Mouse (Mus musculus) embryonic facial prominence, embryonic 11.5 days (tissue): Measurements from ENCODE around the gene Fam214b. TPM values are rescaled to one million over a fixed set of nuclear protein-coding genes. Genes with fewer than 3 reads are reported as not detected.
A peak's percentile ranks its signal among the peaks of the same experiment; 100 is the strongest.

ENCODE experiments used
- ATAC-seq: fragments of 200-750 bp; cut with Nextera tagmentation; replicated peaks from 2 replicates; pipeline ENCODE4 v1.8.0; 2017; ENCODE audit warnings: low read depth; ENCODE audit not compliant: insufficient number of reproducible peaks, low FRiP score, low TSS enrichment
- DNase-seq: peaks from one replicate; pipeline ENCODE4 v3.0.0-alpha.2; 2015; ENCODE audit warnings: low spot score
- H3K27ac ChIP-seq: fragments of 300-500 bp; sonication (generic); replicated peaks from 2 replicates; pipeline ENCODE4 v1.5.1; 2014; ENCODE audit warnings: mild to moderate bottlenecking, low read depth, low read length, control low read depth
- H3K27me3 ChIP-seq: fragments of 300-500 bp; sonication (generic); 2 replicates; pipeline ENCODE4 v1.6.1; 2014; ENCODE audit warnings: mild to moderate bottlenecking, low read length, moderate library complexity, mixed read lengths; ENCODE audit not compliant: control insufficient read depth, insufficient read depth
- H3K36me3 ChIP-seq: fragments of 300-500 bp; sonication (generic); replicated peaks from 2 replicates; pipeline ENCODE4 v1.6.1; 2014; ENCODE audit warnings: low read depth, mild to moderate bottlenecking, low read length, moderate library complexity, mixed read lengths; ENCODE audit not compliant: control insufficient read depth, insufficient read depth
- H3K4me1 ChIP-seq: fragments of 300-500 bp; sonication (generic); 2 replicates; pipeline ENCODE4 v1.6.1; 2014; ENCODE audit warnings: low read length, mixed read lengths; ENCODE audit not compliant: control insufficient read depth, insufficient read depth
- H3K4me2 ChIP-seq: fragments of 300-500 bp; sonication (generic); 2 replicates; pipeline ENCODE4 v1.6.1; 2014; ENCODE audit warnings: low read depth, mild to moderate bottlenecking, control low read depth, low read length, moderate library complexity
- H3K4me3 ChIP-seq: fragments of 300-500 bp; sonication (generic); 2 replicates; pipeline ENCODE4 v1.5.1; 2014; ENCODE audit warnings: low read depth, low read length, control low read depth
- H3K9ac ChIP-seq: fragments of 300-500 bp; sonication (generic); replicated peaks from 2 replicates; pipeline ENCODE4 v1.6.1; 2014; ENCODE audit warnings: mild to moderate bottlenecking, control low read depth, low read length
- H3K9me3 ChIP-seq: fragments of 300-500 bp; sonication (generic); replicated peaks from 2 replicates; pipeline ENCODE4 v1.6.1; 2016; ENCODE audit warnings: mild to moderate bottlenecking, low read length, inconsistent platforms, mixed read lengths; ENCODE audit not compliant: control insufficient read depth
- WGBS: fragments of 180-500 bp; shearing (Covaris S2); extraction: QIAGEN DNeasy Blood & Tissue Kit; methylation state at CpG from one replicate; pipeline ENCODE4 v1.1.7; 2014; 5-methylcytosine and 5-hydroxymethylcytosine counted together
- polyA plus RNA-seq: library from polyadenylated mRNA; unstranded; fragments of >200 nt; fragmentation: Nextera tagmentation; extraction: Ambion mirVana; gene quantifications from 2 replicates; pipeline ENCODE4 v1.2.1, GENCODE M21; 2014

Gene Fam214b
- polyA plus RNA-seq, 1 experiment from 2014 or later = 8.7 TPM

GRCm38 (mm10) chr4:43059697-43060096 is 13.7 kb upstream of the Fam214b start:
- Histone ChIP-seq H3K9ac (peak overlapping the region; percentile 65; the same call in 1 of the 2 replicates), H3K27me3 (peaks cover 6% of the 10 kb centered on the region), H3K27ac (no peak overlapping the region), H3K4me2 (peak overlapping the region; percentile 95), H3K9me3 (no peaks in the 10 kb centered on the region), H3K36me3 (no peaks in the 10 kb centered on the region), H3K4me3 (peak overlapping the region; percentile 63), H3K4me1 (0 out of 2 replicates have a peak, but pooled peaks cover 2% of the 10 kb centered on the region)
- no peak for ATAC-seq
- DNase-seq = no peak
- WGBS = 41% methylated on average over 3 of the region's 3 CpGs

GRCm38 (mm10) chr4:43058753-43059654 is 13.0 kb upstream of the Fam214b start, which contains the start of gene Unc13b:
Gene Unc13b, plus strand, starts transcription at chr4:43058953.
- Histone ChIP-seq H3K9me3 (no peaks in the 10 kb centered on the region), H3K4me3 (peak within 1 kb of the TSS; percentile 63), H3K4me1 (0 out of 2 replicates have a peak, but pooled peaks cover 2% of the 10 kb centered on the region), H3K9ac (peak within 1 kb of the TSS; percentile 65), H3K27ac (no peak within 1 kb of the TSS), H3K27me3 (peaks cover 6% of the 10 kb centered on the region), H3K4me2 (peak within 1 kb of the TSS; percentile 95), H3K36me3 (no peaks in the 10 kb centered on the region)
- ATAC-seq (peak; percentile 89), DNase-seq (peak; percentile 92)
- WGBS = under 1% methylated on average over 87 of the region's 90 CpGs

- ATAC-seq (no peak), DNase-seq (no peak)
- Histone ChIP-seq H3K4me1 (0 out of 2 replicates have a peak, but pooled peaks cover 2% of the 10 kb centered on the region), H3K27me3 (peaks cover 6% of the 10 kb centered on the region), H3K27ac (no peak overlapping the region), H3K36me3 (no peaks in the 10 kb centered on the region), H3K9me3 (no peaks in the 10 kb centered on the region), H3K9ac (no peak overlapping the region), H3K4me3 (peak overlapping the region; percentile 63), H3K4me2 (peak overlapping the region; percentile 95)
- WGBS = 25% methylated on average over 8 of the region's 8 CpGs
Observed at GRCm38 (mm10) chr4:43058392-43058752, 12.4 kb upstream of the Fam214b start.

GRCm38 (mm10) chr4:43057654-43058053 is 11.6 kb upstream of the Fam214b start:
- DNase-seq = no peak
- WGBS = 90% methylated on average over 5 of the region's 5 CpGs
- Histone ChIP-seq H3K36me3 (no peaks in the 10 kb centered on the region), H3K9me3 (no peaks in the 10 kb centered on the region), H3K27ac (no peak overlapping the region), H3K4me3 (no peak overlapping the region), H3K27me3 (peaks cover 6% of the 10 kb centered on the region), H3K4me2 (no peak overlapping the region), H3K4me1 (0 out of 2 replicates have a peak, but pooled peaks cover 2% of the 10 kb centered on the region), H3K9ac (no peak overlapping the region)
- no peak for ATAC-seq

GRCm38 (mm10) chr4:43052627-43053026 is 6.6 kb upstream of the Fam214b start:
- no peak for ATAC-seq
- DNase-seq = peak; percentile 86
- H3K4me2 ChIP-seq = no peak overlapping the region
- H3K27ac ChIP-seq = no peak overlapping the region
- no peak overlapping the region for H3K9ac ChIP-seq
- H3K9me3 ChIP-seq = no peaks in the 10 kb centered on the region
- no peaks in the 10 kb centered on the region for H3K4me1 ChIP-seq
- H3K36me3 ChIP-seq = no peaks in the 10 kb centered on the region
- no peaks in the 10 kb centered on the region for H3K27me3 ChIP-seq
- H3K4me3 ChIP-seq = no peak overlapping the region
- 10% methylated on average over 4 of the region's 4 CpGs for WGBS

DNA sequence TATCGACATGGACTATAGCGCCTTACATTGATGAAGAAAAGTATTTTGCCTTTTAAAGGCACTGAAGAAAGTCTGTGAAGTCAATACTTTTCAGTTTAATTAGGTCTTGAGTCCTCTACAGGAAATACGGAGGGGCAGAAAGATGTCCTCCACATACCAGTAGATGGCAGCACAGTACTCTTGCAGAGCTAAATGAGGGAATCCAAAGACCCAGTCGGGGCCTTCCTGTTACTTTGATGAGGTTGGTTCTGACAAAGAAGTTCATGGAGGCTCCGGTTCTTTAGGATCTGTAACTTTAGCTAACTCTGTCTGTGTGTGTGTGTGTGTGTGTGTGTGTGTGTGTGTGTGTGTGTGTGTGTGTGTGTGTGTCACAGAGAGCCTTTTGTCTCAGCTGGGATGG is 1.2 kb upstream of the Fam214b start:
- no peak overlapping the region for H3K27ac ChIP-seq

GRCm38 (mm10) chr4:43046607-43047006 is 587 bp upstream of the Fam214b start:
- ATAC-seq (no peak), DNase-seq (no peak)
- Histone ChIP-seq H3K9me3 (no peaks in the 10 kb centered on the region), H3K27me3 (no peaks in the 10 kb centered on the region), H3K9ac (no peak overlapping the region), H3K4me3 (no peak overlapping the region), H3K36me3 (no peaks in the 10 kb centered on the region), H3K27ac (no peak overlapping the region), H3K4me2 (no peak overlapping the region), H3K4me1 (peaks cover 5% of the 10 kb centered on the region; the same call in 1 of the 2 replicates)
- 61% methylated on average over 5 of the region's 5 CpGs for WGBS

More for the DNA sequence above, 1.2 kb upstream of the Fam214b start:
- no peak overlapping the region; the same call in 1 of the 2 replicates for H3K9ac ChIP-seq
- no peaks in the 10 kb centered on the region for H3K27me3 ChIP-seq
- ATAC-seq (no peak), DNase-seq (peak; percentile 92)
- no peaks in the 10 kb centered on the region for H3K36me3 ChIP-seq
- 5% methylated on average over 5 of the region's 5 CpGs for WGBS
- peaks cover 5% of the 10 kb centered on the region; the same call in 1 of the 2 replicates for H3K4me1 ChIP-seq
- no peak overlapping the region for H3K4me2 ChIP-seq
- H3K9me3 ChIP-seq = no peaks in the 10 kb centered on the region
- no peak overlapping the region for H3K4me3 ChIP-seq

GRCm38 (mm10) chr4:43045285-43045658 is 748 bp downstream of the Fam214b start:
- 8% methylated on average over 13 of the region's 13 CpGs for WGBS
- Histone ChIP-seq H3K9me3 (no peaks in the 10 kb centered on the region), H3K4me3 (peak overlapping the region; percentile 45), H3K36me3 (no peaks in the 10 kb centered on the region), H3K27ac (peak overlapping the region; percentile 53; the same call in 1 of the 2 replicates), H3K9ac (peak overlapping the region; percentile 41), H3K27me3 (no peaks in the 10 kb centered on the region), H3K4me2 (peak overlapping the region; percentile 79), H3K4me1 (peaks cover 5% of the 10 kb centered on the region; the same call in 1 of the 2 replicates)
- ATAC-seq = peak; percentile 12
- DNase-seq = no peak
